Mouse (Mus musculus) NIH3T3 (cell line): ENCODE data around the gene Zfp664.

ENCODE experiments used
- DNase-seq: peaks from one replicate; pipeline ENCODE4 v3.0.0-alpha.2; 2012; ENCODE audit warnings: low read depth

Zfp664 gene

GRCm38 (mm10) chr5:124922356-124923352 is 60.2 kb downstream of the Zfp664 start:
- DNase-seq: peak; percentile 74

GRCm38 (mm10) chr5:124929425-124930054 is 67.0 kb downstream of the Zfp664 start:
- DNase-seq: no peak

- DNase-seq: peak; percentile 46
Measured at GRCm38 (mm10) chr5:124930055-124930439, 67.6 kb downstream of the Zfp664 start.

- DNase-seq: no peak
Measured at GRCm38 (mm10) chr5:124930603-124931002, 68.1 kb downstream of the Zfp664 start.

- DNase-seq: no peak
Measured at GRCm38 (mm10) chr5:124931076-124931475, 68.6 kb downstream of the Zfp664 start.

- DNase-seq: no peak
Measured at GRCm38 (mm10) chr5:124934558-124934957, 72.1 kb downstream of the Zfp664 start.

GRCm38 (mm10) chr5:124943181-124943792 is 80.8 kb downstream of the Zfp664 start:
- DNase-seq: no peak

- peak; percentile 53 for DNase-seq
Measured at GRCm38 (mm10) chr5:124943793-124944383, 81.4 kb downstream of the Zfp664 start.

GRCm38 (mm10) chr5:124944384-124944783 is 81.9 kb downstream of the Zfp664 start:
- no peak for DNase-seq

- DNase-seq: no peak
Measured at GRCm38 (mm10) chr5:124945046-124945445, 82.6 kb downstream of the Zfp664 start.

- DNase-seq: no peak
Measured at GRCm38 (mm10) chr5:124950623-124951278, 88.3 kb downstream of the Zfp664 start.

GRCm38 (mm10) chr5:124951333-124951732 is 88.8 kb downstream of the Zfp664 start:
- DNase-seq: no peak
